Mouse (Mus musculus): ENCODE results near the gene Zfp775. TPM values are rescaled to one million over a fixed set of nuclear protein-coding genes. Genes with fewer than 3 reads are reported as not detected.

The Zfp775 gene
- total and polyA plus RNA-seq, 3 experiments, result 3.2 to 6.5 (median 3.5) TPM

DNA sequence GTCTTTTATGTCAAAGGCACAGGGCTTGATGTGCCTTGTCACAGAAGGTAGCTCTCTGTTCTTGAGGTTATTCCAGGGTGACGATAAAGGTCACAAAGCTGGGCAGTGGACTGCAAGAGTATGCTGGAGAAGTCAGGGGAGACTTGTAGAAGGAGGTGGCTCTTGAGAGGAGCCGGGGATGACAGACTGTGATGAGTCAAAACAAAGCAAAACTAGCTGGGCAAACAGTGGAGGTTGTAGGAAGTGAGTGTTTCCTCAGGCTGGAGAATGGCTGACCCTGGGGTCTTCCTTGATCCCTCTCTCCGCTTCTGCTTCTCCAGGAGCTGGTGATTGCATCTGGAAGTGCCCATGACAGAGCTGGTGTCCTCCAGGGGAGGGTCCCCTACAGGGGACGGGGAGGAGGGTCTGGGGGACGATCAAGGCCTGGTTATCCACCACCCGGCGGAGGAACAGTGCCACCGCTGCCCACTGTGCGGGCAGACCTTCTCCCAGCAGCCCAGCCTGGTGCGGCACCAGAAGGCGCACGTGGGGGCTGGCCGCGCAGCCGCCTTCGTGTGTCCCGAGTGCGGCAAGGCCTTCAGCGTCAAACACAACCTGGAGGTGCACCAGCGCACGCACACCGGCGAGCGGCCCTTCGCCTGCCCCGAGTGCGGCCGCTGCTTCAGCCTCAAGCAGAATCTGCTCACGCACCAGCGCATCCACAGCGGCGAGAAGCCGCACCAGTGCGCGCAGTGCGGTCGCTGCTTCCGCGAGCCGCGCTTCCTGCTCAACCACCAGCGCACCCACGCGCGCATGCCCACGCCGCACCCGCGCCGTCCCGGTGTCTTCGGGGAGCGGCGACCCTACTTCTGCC, 27.2 kb downstream of the Zfp775 start:
- in situ Hi-C loops (cut with MboI; ENCODE audit: low pct_ligation_motif_present, low pct_unique_long_range_greater_than_20kb, low sequenced_read_pairs), result loop anchor here (5.0 to 25.0 kb wide), 2 partner anchors 72 to 333 kb away; partner anchors contain the start of gene Doxl2
- H3K27me3 ChIP-seq (replicated peaks), result no peaks in the 10 kb centered on the region
- H3K9me3 ChIP-seq (replicated peaks; ENCODE audit: low read length), result no peaks in the 10 kb centered on the region
- H3K4me1 ChIP-seq (ENCODE audit: control insufficient read depth in 1 of 2, insufficient read depth in 2 of 2), result peaks cover 3 to 22% of the 10 kb centered on the region in 2 experiments; a peak in 2 of 4 replicates
- H3K36me3 ChIP-seq (replicated peaks in 1 of 2; ENCODE audit: control insufficient read depth in 1 of 2, insufficient read depth in 1 of 2, low read length in 1 of 2), result peaks cover 7 to 57% of the 10 kb centered on the region in 2 experiments
- peak overlapping the region in 1 of 3 experiments; percentile 51 for H3K4me3 ChIP-seq (replicated peaks in 1 of 3; ENCODE audit: low read depth in 2 of 3, low read length in 2 of 3, poor library complexity in 1 of 3)
- H3K4me2 ChIP-seq (ENCODE audit: insufficient read depth, low read depth, poor library complexity, severe bottlenecking), result peak overlapping the region; percentile 61
- H3K9ac ChIP-seq (ENCODE audit: insufficient read depth, low read depth), result peak overlapping the region; percentile 22; the same call in 1 of the 2 replicates
- TF ChIP-seq POLR2AphosphoS2 (IDR thresholded peaks at IDR 0.05; ENCODE audit: low read depth, low read length), result no peak
- no peak for TF ChIP-seq USF2 (conservative IDR thresholded peaks at IDR 0.05; ENCODE audit: low read depth, low read length)
- no peak for TF ChIP-seq ZMIZ1 (IDR thresholded peaks at IDR 0.05; ENCODE audit: low read depth, low read length)
- TF ChIP-seq E2F4 (IDR thresholded peaks at IDR 0.05; ENCODE audit: insufficient replicate concordance, low read depth, low read length), result no peak
- TF ChIP-seq SIN3A (IDR thresholded peaks at IDR 0.05; ENCODE audit: low read length), result no peak
- TF ChIP-seq CHD2 (IDR thresholded peaks at IDR 0.05; ENCODE audit: low read length), result no peak
- TF ChIP-seq TBP (conservative IDR thresholded peaks at IDR 0.05; ENCODE audit: low read depth, low read length), result no peak
- no peak for TF ChIP-seq RCOR1 (conservative IDR thresholded peaks at IDR 0.05; ENCODE audit: low read depth, low read length)
- peak; percentile 77 for TF ChIP-seq NRF1 (IDR thresholded peaks at IDR 0.05; ENCODE audit: low read depth, low read length)
- TF ChIP-seq ZKSCAN1 (IDR thresholded peaks at IDR 0.05; ENCODE audit: borderline replicate concordance, low read depth, low read length), result no peak
- no peak for TF ChIP-seq JUND (conservative IDR thresholded peaks at IDR 0.05; ENCODE audit: low read depth, low read length)
- TF ChIP-seq IRF4 (IDR thresholded peaks at IDR 0.05; ENCODE audit: low read depth, low read length), result no peak
- no peak for TF ChIP-seq ETS1 (conservative IDR thresholded peaks at IDR 0.05; ENCODE audit: low read depth, low read length)
- TF ChIP-seq CHD1 (IDR thresholded peaks at IDR 0.05; ENCODE audit: low read depth, low read length), result no peak
- no peak for TF ChIP-seq MYC (IDR thresholded peaks at IDR 0.05; ENCODE audit: low read depth, low read length)
- TF ChIP-seq ELF1 (IDR thresholded peaks at IDR 0.05; ENCODE audit: low read depth, low read length), result peak; percentile 48; the same call in 1 of the 2 replicates
- no peak for TF ChIP-seq HCFC1 (IDR thresholded peaks at IDR 0.05; ENCODE audit: low read depth, low read length)
- TF ChIP-seq POLR2A (IDR thresholded peaks at IDR 0.05; ENCODE audit: low read depth, low read length), result peak; percentile 30; the same call in 1 of the 2 replicates
- no peak for TF ChIP-seq SMC3 (IDR thresholded peaks at IDR 0.05; ENCODE audit: low read depth, low read length)
- TF ChIP-seq KAT2A (IDR thresholded peaks at IDR 0.05; ENCODE audit: insufficient replicate concordance, low read length), result no peak
- no peak for TF ChIP-seq NELFE (IDR thresholded peaks at IDR 0.05; ENCODE audit: low read depth, low read length)
- no peak for TF ChIP-seq UBTF (IDR thresholded peaks at IDR 0.05; ENCODE audit: low read depth, low read length)
- TF ChIP-seq MAX (IDR thresholded peaks at IDR 0.05; ENCODE audit: low read length), result no peak
- 0 out of 2 replicates have a peak, but pooled peaks have one; percentile 12 for TF ChIP-seq TCF12 (IDR thresholded peaks at IDR 0.05; ENCODE audit: low read depth, low read length)
- TF ChIP-seq USF1 (IDR thresholded peaks at IDR 0.05; ENCODE audit: low read depth, low read length), result no peak
- TF ChIP-seq GABPA (IDR thresholded peaks at IDR 0.05; ENCODE audit: insufficient replicate concordance, low read depth, low read length), result no peak
- dilution Hi-C loops (cut with MboI; ENCODE audit: extremely low pct_ligation_motif_present, extremely low pct_unique_long_range_greater_than_20kb, low sequenced_read_pairs), result loop anchor here (25.0 kb wide), 1 partner anchor 133 kb away; the partner anchor contains the start of gene Gimap3
- no peak for DNase-seq (ENCODE audit: extremely low read depth)
- no peaks in the 10 kb centered on the region; the same call in 1 of the 2 replicates for H3K79me2 ChIP-seq (replicated peaks; ENCODE audit: control insufficient read depth, extremely low read depth, insufficient read depth, poor library complexity, severe bottlenecking)
- no peak overlapping the region for H3K27ac ChIP-seq (ENCODE audit: insufficient read depth, low read depth)
